Mouse (Mus musculus) liver, postnatal 0 days (tissue): Measurements from ENCODE around the gene Ntm.

ENCODE experiments used
- CTCF ChIP-seq: sonication (generic); IDR thresholded peaks from 2 replicates; pipeline ENCODE4 v1.5.1; 2016; ENCODE audit warnings: antibody characterized with exemption, low read depth
- EP300 ChIP-seq: IDR thresholded peaks from 2 replicates; pipeline ENCODE4 v1.6.1; 2016; ENCODE audit warnings: antibody characterized with exemption, low read depth, mild to moderate bottlenecking

GRCm38 (mm10) chr9:29227747-29228146, 735.2 kb downstream of the Ntm start:
- TF ChIP-seq CTCF: no peak
- TF ChIP-seq EP300: no peak
